Mouse (Mus musculus): ENCODE results near the gene Fscn2. TPM values are rescaled to one million over a fixed set of nuclear protein-coding genes. Genes with fewer than 3 reads are reported as not detected.
"Not testable (repeated sequence)": the region's sequence is repeated elsewhere in the genome, so short reads cannot be mapped to it uniquely, and the experiment has no call there.

The Fscn2 gene
- polyA plus RNA-seq, 1 experiment, result 1.7 TPM

DNA sequence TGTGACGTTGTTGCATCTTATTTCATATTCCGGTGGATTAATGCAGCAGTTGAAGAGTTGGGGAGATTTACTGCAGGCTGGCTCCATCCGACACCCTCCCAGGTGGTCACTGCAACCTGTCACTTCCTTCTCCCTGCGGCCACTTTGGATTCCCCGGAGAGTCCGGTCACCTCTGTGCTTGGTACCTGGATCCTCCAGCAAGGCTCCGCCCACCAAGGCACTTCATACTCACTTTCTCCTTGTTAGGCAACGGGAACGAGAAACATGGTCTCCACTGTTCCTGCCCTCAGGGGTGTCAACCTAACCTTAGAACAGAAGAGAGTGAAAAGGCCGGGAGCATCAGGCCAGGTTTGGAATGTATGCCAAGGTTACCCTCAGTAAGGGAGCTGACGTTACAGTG lies 10.6 kb upstream of the Fscn2 start:
- Histone ChIP-seq H3K9me3 (no peaks in the 10 kb centered on the region), H3K36me3 (replicated peaks; ENCODE audit: low read length) (peaks cover 31% of the 10 kb centered on the region), H3K4me1 (peaks cover 67% of the 10 kb centered on the region), H3K27me3 (replicated peaks) (no peaks in the 10 kb centered on the region), H3K4me3 (replicated peaks) (peak overlapping the region; percentile 98)
- TF ChIP-seq FLI1 (IDR thresholded peaks at IDR 0.05; ENCODE audit: low read length) (no peak), GATA1 (IDR thresholded peaks at IDR 0.05; ENCODE audit: borderline replicate concordance, low read length) (no peak)

DNA sequence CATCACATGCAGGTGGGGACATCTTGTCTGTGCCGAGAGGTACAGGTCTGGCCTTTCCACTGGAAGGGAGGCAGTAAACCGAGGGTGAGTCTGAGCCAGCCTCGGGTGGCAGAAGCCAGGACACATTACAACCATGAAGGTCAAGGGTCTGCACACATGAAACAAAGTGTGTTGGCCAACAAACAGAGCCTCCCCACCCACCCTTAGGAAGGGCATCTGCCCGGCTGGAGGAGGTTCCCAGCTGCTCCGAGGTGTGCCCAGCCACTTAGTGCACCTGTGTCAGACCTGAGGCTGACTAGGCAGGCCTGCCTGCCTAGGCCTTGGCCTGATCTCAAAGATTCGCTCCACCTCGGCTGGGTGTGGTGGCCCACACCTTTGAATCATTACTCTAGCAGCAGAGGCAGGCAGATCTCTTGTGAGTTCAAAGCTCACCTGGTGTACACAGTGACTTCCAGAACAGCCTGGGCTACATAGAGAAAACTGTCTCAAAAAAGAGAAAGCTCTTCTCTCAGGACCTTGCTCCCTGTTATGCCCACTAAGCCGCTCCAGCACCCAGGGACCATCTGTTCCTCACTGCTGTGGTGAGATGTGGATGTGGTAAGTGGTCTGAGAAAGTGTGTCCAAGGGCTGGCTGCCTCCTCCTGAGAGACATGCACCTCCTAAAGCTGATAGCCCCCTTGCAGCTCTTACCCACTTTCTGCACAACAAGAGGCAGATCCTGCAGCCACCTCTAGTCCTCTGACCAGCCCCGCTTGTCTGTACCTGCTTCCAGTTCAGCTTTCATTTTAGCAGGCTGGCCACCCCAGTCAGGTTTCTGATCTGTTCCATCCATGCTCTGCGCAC lies 9.9 kb upstream of the Fscn2 start:
- Histone ChIP-seq H3K27me3 (replicated peaks) (no peaks in the 10 kb centered on the region), H3K4me1 (peaks cover 72% of the 10 kb centered on the region), H3K4me3 (replicated peaks) (peak overlapping the region; percentile 72), H3K36me3 (replicated peaks; ENCODE audit: low read length) (peaks cover 28% of the 10 kb centered on the region), H3K9me3 (no peaks in the 10 kb centered on the region)
- TF ChIP-seq FLI1 (IDR thresholded peaks at IDR 0.05; ENCODE audit: low read length), result no peak
- no peak for TF ChIP-seq GATA1 (IDR thresholded peaks at IDR 0.05; ENCODE audit: borderline replicate concordance, low read length)

DNA sequence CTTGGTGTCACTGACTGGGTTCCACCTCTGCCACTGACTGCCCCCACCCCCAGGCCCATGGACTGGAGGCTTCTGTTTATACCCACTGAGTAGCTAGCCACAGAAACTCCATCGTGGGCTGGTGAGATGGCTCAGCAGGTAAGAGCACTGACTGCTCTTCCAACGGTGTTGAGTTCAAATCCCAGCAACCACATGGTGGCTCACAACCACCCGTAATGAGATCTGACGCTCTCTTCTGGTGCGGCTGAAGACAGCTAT lies 9.3 kb upstream of the Fscn2 start:
- H3K27me3 ChIP-seq (replicated peaks); H3K4me3 ChIP-seq (replicated peaks); H3K9me3 ChIP-seq: not testable (repeated sequence)
- peaks cover 25% of the 10 kb centered on the region for H3K36me3 ChIP-seq (replicated peaks; ENCODE audit: low read length)
- peaks cover 75% of the 10 kb centered on the region for H3K4me1 ChIP-seq

DNA sequence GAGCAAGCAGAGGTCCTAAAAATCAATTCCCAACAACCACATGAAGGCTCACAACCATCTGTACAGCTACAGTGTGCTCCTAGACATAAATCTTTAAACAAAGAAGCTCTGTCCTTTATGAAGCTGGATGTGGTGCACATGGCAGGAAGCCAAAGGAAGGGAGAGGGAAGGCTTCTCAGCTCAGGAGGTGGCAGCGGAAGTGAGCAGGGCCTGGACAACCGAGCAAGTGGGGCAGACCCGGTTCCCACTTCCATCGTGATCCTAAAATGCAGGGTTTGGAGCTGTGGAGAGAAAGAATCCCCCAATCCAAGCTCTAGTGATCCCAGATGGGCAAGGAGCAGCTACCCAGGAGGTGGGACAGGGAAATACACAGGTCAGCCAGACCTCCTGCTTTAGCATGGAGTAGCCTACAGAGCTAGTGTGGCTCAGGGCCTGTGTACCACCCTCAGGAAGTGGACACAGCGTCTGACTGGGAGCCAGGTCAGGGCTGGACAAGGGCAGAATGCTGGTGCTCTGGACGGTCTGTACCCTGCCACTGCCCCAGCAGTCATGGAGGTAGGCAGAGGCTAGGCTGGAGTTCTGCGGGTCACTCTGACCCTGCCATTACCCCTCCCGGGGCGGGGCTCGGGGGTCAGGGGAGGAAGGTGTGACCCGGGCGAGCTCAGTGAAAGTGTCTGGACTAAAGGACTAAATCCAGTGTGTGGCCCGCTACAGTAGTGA lies 8.6 kb upstream of the Fscn2 start:
- H3K4me3 ChIP-seq (replicated peaks), result peak overlapping the region; percentile 90
- peaks cover 19% of the 10 kb centered on the region for H3K36me3 ChIP-seq (replicated peaks; ENCODE audit: low read length)
- H3K4me1 ChIP-seq, result peaks cover 82% of the 10 kb centered on the region
- H3K27me3 ChIP-seq (replicated peaks), result no peaks in the 10 kb centered on the region
- no peaks in the 10 kb centered on the region for H3K9me3 ChIP-seq
- TF ChIP-seq GATA1 (IDR thresholded peaks at IDR 0.05; ENCODE audit: borderline replicate concordance, low read length) (no peak), FLI1 (IDR thresholded peaks at IDR 0.05; ENCODE audit: low read length) (no peak)

DNA sequence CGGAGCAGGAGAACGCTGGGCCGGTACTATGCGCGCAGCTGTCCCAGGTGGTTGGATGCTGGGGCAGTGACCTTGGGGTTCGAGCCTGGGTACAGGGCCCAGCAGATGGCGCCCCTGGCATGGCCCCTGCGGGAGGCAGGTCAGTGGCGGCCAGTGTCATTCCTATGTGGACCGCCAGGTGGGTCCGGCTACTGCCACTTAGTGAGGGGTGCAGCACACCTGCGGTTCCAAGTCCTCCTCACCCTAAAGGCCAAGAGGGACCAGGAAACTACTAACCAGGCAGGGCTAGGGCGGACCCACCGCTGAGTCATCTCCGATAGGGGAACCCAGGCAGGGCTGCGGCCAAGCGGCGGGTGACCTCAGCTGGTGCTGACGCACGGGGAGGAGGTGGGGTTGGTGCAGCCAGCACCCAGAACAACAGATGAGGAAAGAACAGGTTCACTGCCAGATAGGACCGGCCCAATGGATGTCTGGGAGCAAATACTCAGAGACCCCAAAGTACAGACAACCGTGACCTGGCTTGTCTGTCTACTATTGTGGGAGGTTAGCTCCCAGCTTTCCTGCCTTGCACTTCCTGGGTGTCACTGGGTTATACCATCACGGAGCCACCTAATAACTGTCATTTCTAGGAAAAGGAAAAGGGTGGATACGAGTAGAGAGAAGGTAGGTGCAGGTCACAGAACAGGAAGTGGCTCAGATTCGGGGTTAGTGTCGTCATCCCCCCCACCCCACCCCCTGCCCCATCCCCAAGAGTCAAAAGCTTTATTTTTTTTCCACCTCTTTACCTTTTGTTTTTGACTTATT lies 7.6 kb upstream of the Fscn2 start:
- Histone ChIP-seq H3K9me3 (no peaks in the 10 kb centered on the region), H3K4me1 (peaks cover 92% of the 10 kb centered on the region), H3K27me3 (replicated peaks) (no peaks in the 10 kb centered on the region), H3K36me3 (replicated peaks; ENCODE audit: low read length) (peaks cover 14% of the 10 kb centered on the region), H3K4me3 (replicated peaks) (peak overlapping the region; percentile 90)
- no peak for TF ChIP-seq FLI1 (IDR thresholded peaks at IDR 0.05; ENCODE audit: low read length)
- no peak for TF ChIP-seq GATA1 (IDR thresholded peaks at IDR 0.05; ENCODE audit: borderline replicate concordance, low read length)

DNA sequence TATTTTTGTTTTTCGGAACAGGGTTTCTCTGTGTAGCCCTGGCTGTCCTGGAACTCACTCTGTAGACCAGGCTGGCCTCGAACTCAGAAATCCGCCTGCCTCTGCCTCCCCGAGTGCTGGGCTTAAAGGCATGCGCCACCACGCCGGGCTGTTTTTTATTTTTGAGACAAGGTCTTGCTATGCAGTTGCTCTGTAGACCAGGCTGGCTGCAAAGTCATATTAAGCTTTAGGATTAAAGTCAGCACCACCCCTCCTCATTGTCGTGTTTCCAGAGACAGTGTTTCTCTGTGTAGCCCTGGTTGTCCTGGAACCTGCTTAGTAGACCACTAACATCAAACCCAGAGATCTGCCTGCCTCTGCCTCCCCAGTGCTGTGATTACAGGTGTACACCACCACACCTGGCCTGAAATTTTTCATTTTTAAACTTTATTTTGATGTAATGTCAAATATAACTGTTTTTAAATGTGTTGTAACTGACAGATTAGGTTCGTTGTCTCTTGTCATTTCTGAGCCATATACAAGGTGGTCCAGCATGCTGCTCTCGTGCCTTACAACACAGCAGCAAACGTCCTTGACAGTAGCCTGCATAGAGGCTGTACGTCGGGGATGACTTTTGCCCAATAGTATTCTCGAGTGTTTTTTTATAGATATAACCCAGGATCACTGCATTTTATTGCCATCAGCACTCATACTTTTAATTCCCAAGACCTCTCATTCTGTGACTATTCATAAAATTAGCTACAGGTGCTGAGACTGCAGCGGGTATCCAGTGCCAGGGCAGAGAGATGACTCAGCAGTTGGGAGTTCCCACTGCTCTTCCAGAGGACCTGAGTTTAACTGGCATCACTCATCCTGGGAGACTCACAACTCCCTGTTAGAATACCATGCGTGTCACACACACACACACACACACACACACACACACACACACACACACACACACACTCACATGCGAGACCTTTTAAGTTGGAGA lies 6.7 kb upstream of the Fscn2 start:
- TF ChIP-seq FLI1 (IDR thresholded peaks at IDR 0.05; ENCODE audit: low read length), result no peak
- TF ChIP-seq GATA1 (IDR thresholded peaks at IDR 0.05; ENCODE audit: borderline replicate concordance, low read length), result no peak
- peaks cover 14% of the 10 kb centered on the region for H3K36me3 ChIP-seq (replicated peaks; ENCODE audit: low read length)
- H3K4me3 ChIP-seq (replicated peaks), result peak overlapping the region; percentile 76
- H3K4me1 ChIP-seq, result peaks cover 97% of the 10 kb centered on the region
- H3K9me3 ChIP-seq, result no peaks in the 10 kb centered on the region
- peaks cover 4% of the 10 kb centered on the region for H3K27me3 ChIP-seq (replicated peaks)

DNA sequence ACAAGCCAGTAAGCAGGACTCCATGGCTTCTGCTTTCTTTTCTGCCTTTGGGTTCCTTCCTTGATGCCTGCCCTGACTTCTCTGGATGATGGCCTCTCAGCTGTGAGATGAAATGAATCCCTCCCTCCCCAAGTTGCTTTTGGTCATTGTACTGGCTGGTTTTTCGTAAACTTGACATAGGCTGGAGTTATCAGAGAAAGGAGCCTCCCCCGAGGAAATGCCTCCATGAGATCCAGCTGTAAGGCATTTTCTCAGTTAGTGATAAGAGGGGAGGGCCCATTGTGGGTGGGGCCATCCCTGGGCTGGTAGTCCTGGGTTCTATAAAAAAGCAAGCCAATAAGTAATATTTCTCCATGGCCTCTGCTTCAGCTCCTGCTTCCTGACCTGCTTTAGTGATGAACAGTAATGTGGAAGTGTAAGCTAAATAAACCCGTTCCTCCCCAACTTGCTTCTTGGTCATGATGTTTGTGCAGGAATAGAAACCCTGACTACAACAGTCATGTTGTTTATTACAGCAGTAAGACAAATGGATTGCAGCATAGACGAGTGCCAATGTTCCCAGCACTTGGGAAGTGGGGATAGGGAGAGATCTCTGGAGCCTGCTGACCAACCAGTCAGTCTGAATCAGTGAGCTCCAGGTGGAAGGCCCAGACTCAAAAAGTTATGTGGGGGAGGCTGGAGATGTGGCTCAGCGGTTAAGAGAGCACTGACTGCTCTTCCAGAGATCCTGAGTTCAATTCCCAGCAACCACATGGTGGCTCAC lies 5.9 kb upstream of the Fscn2 start:
- H3K36me3 ChIP-seq (replicated peaks; ENCODE audit: low read length), result peaks cover 14% of the 10 kb centered on the region
- peaks cover 99% of the 10 kb centered on the region for H3K4me1 ChIP-seq
- no peaks in the 10 kb centered on the region for H3K9me3 ChIP-seq
- no peak for TF ChIP-seq GATA1 (IDR thresholded peaks at IDR 0.05; ENCODE audit: borderline replicate concordance, low read length)
- no peak for TF ChIP-seq FLI1 (IDR thresholded peaks at IDR 0.05; ENCODE audit: low read length)
- peak overlapping the region; percentile 76 for H3K4me3 ChIP-seq (replicated peaks)
- peaks cover 7% of the 10 kb centered on the region for H3K27me3 ChIP-seq (replicated peaks)

DNA sequence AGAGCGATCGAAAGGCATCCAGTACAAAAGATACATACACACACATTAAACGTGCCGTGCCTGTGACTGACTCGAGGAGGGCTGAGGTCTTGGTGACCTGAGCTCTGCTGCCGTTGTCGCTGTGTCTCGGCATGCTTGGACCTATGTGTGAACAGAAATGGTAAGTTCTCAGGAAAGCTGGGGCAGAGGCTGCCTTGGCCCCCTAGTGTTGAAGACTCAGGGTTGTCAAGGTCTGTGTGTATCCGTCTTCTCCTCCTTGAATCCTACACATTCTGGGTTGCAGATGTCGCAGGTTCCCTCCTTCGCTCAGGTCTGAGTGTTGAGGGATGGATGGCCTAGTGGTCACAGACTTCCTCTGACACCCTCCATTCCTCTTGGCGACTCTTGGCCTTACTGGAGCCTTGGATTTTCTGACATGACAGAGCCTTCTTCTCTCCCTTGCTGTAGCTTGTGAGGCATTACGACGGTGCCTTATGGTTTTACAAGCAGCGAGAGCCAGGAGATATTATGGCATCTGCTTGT lies 5.0 kb upstream of the Fscn2 start:
- Histone ChIP-seq H3K4me3 (replicated peaks) (peak overlapping the region; percentile 53), H3K36me3 (replicated peaks; ENCODE audit: low read length) (peaks cover 6% of the 10 kb centered on the region), H3K4me1 (peaks cover 99% of the 10 kb centered on the region), H3K27me3 (replicated peaks) (peaks cover 16% of the 10 kb centered on the region), H3K9me3 (no peaks in the 10 kb centered on the region)
- TF ChIP-seq GATA1 (IDR thresholded peaks at IDR 0.05; ENCODE audit: borderline replicate concordance, low read length) (no peak), FLI1 (IDR thresholded peaks at IDR 0.05; ENCODE audit: low read length) (no peak)
